Mouse (Mus musculus): ENCODE results near the gene Zfp61.

Gene Zfp61

GRCm38 (mm10) chr7:24300771-24301282 lies at the start of gene Zfp61:
Gene Zfp61 (minus strand): TSS chr7:24301232.
- peak; percentile 87 for DNase-seq (ENCODE audit: low read depth)

DNA sequence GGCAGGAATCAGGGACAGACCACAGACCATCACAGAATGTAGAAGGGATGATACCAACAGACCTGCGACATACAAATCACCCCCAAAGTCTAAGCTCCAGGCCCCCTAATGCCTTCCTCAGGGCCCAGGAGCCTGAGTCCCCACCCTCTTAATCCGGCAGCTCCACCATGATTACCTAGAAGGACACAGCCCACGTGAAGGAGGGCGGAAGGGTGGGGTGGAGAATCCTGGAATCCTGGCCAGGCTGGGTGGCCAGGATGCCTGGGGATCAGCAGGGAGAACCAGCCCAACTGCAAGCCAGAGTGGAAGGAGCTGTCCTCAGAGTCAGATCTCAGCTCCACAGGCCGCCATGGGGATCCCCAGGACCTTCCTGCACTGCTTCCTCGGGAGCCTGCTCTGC lies 47.9 kb upstream of the Zfp61 start, which contains the start of gene Lypd5:
Lypd5 (plus strand) TSS at position 301 of the 400 bp plus-strand sequence.
- no peak for DNase-seq (ENCODE audit: low read depth)

DNA sequence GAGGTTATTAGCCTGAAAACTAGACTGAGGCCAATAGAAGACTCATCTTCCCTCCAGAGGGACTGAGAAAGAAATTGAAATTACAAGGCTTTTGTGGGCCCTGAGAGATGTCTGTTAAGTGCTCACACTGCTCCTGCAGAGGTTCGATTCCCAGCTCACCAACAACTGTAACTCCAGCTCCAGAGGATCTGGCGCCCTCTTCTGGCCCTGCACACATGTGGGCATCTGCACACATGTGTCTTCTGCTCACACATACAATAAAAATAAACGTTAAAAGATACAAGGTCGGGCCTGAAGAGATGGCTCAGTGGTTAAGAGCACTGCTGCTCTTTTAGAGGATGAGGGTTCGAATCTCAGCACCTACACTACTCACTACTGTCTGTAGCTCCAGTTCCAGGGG lies 45.4 kb upstream of the Zfp61 start:
- no peak for DNase-seq (ENCODE audit: low read depth)

DNA sequence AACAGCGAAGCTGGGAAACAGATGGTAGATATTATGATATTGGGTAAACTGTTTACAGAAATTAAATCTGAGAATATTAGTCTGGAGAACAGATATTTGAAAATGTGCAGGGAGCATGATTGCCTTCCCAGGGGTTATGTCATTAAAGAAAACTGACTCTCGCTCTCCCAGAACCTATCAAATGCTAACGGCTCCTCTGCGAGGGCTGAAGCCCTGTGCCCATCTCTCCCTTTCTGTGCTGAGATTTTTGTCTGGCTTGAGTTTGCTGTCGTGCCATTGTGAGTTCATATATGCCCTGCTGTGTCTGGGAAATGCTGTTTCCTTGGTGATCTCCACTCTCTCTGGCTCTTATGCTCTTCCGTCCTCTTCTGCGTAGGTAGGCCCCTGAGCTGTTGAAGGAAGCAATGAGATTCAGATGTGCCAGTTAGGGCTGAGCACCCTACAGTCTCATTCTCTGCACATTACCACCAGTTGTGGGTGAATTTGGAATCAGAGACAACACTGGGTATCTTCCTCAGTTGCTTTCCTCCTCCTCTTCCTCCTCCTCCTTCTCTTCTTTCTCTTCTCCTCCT lies 42.8 kb upstream of the Zfp61 start:
- no peak for DNase-seq (ENCODE audit: low read depth)

DNA sequence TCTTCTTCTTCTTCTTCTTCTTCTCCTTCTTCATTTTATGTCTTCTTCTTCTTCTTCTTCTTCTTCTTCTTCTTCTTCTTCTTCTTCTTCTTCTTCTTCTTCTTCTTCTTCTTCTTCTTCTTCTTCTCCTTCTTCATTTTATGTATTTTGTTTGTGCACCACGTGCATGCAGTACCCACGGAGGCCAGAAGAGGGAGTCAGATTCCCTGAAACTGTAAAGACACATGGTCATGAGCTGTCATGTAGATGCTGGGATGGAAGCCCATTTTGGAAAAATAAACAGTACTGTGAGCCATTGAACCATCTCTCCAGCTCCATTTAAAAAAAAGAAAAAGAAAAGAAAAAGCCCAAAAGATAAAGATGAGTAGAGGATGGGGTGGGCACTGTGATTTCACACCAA lies 37.2 kb upstream of the Zfp61 start:
- DNase-seq (ENCODE audit: low read depth): peak; percentile 57

DNA sequence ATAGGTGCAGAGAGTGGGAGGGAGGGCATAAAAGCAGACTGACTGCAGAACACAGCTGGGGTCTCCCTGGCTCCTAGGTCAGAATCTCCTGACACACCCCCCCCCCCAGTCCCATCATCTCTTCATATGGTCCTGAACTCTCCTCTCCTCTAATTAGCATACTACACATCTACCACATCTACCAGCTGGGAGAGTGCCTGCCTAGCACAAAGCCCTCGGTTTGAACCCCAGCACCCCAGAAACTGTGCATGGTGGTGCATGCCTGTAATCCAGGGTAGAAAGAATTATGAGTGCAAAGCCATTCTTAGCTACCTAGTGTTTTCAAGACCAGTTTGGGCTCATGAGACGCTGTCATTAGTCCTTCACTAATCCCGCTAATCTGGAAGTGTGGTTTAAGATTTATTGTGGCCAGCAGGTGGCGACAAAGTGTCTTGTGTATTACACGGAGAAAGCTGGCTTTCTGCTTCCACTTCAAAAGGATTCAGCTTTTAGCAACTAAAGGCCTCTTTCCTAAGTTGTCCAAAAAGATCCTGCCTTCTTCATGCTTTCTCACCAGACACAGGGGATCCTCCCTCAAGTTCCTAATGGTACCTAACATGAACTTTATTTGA lies 34.8 kb upstream of the Zfp61 start:
- DNase-seq (ENCODE audit: low read depth): peak; percentile 91

DNA sequence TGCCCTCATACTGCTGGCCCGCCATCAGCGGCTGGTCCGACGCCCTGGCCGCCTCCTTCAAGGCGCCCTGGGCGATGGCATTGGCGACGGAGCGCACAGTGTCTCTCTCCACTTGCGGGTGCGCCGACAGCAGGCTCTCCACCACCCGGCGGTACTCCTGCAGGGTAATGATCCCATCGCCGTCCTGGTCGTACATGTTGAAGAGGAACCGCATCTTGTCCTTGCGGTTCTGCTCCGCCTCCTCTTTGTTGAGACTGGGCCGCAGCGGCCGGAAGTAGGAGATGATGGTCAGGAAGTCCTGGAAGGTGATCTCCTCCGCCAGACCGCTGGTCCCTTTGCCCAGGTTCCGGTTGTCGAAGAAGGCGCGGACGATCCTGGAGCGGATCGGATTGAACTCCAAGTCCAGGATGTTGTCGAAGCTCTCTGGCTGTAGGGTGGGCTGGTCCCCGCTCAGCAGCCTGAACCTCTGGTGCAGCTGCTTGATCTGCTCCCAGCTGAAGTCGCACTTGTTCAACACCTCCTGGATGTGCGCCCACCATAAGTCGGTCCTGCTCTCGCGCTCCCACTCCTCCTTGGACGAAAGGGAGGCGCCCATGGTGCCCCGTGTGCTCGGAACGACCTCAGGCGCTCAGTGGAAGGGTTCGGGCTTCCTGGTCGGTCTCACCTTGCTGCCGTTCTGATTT lies 32.4 kb upstream of the Zfp61 start, which contains the start of gene Tescl:
Tescl (minus strand) TSS at position 633 of the 683 bp plus-strand sequence.
- no peak for DNase-seq (ENCODE audit: low read depth)

- DNase-seq (ENCODE audit: low read depth): no peak
Measured at GRCm38 (mm10) chr7:24327281-24327975, 26.4 kb upstream of the Zfp61 start.

DNA sequence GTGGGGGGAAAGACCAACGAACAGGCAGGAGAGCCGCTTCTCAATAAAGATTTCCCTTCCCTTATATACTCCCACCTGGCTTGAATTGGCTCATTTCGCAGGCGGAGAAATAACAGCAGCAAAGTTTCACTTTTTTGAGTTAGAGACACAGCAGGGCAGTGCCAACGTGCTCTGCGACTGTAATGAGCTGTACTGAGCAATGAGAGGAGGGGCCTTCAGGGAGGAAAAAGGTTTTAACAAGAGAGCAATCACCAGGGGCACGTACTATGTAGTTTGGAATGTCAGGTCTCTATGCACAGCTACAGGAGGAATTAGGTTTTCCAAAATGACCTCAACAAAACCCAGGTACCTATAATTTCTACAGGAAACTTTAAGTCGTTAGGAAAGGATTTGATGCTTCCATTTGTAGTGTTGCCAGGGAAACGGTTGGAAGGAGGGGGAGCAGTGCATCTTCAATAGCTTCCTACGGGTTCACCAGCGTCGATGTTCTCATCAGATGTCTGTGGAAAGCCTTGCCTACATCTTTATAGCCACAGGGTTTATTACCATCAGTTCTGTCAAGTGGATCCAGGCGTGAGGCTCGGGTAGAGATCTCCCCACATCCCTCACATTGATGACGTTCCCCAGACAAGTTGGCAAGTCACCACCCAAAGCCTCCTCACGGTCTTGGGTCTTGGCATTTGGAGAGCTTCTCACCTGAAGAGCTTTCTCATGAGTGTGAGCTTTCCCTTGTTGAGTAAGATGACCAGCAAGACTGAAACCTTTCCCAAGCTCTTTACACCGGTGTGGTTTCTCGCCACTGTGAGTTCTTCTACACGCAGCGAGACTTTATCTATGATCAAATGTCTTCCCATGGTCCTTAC lies 25.5 kb upstream of the Zfp61 start:
- DNase-seq (ENCODE audit: low read depth): no peak

DNA sequence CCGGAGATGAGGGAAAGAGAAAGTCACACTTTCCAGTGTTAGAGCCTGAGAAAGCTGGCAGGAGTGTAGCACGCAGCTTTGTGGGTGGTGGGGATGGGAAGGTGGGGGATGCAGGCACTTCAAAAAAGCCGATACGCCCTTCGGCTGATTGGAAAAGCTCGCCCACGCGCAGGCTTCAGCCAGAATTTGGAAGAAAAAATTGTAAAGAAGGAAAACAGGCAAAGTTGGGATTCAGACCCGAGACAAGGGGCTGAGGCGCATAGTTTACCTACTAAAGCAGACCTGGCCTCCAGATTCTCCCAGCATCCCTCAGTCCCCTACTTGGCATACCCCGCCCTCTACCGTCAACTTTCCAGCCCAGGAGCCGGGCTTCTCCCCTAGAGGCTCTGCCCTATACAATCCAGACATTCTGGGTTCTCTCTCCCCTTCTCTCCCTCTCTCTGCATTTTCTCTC lies 24.7 kb upstream of the Zfp61 start:
- no peak for DNase-seq (ENCODE audit: low read depth)

GRCm38 (mm10) chr7:24325197-24325596 lies 24.2 kb upstream of the Zfp61 start:
- DNase-seq (ENCODE audit: low read depth): peak; percentile 36

DNA sequence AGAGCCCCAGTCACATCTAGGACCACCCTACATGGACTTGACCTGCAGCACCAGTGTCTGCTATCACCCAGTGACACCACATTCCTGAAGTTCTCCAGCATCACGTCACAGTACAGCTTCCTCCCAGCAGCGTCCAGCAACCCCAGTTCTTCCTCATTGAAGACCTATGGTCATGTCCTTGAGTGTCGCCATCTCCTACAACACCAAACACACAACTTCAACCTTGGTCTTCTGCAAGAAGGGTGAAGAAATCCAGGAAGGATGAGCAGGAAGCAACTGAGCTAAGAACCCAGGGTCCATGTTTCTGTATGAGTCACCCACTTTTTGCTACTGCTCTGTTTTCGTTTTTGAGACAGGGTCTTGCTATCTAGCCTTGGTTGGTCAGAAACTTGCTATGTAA lies 21.6 kb upstream of the Zfp61 start:
- no peak for DNase-seq (ENCODE audit: low read depth)

GRCm38 (mm10) chr7:24318942-24319341 lies 17.9 kb upstream of the Zfp61 start:
- no peak for DNase-seq (ENCODE audit: low read depth)

- peak; percentile 95 for DNase-seq (ENCODE audit: low read depth)
Measured at GRCm38 (mm10) chr7:24316567-24317092, 15.6 kb upstream of the Zfp61 start, which contains the start of gene Zfp94. Gene Zfp94 (minus strand): TSS chr7:24316666.

DNA sequence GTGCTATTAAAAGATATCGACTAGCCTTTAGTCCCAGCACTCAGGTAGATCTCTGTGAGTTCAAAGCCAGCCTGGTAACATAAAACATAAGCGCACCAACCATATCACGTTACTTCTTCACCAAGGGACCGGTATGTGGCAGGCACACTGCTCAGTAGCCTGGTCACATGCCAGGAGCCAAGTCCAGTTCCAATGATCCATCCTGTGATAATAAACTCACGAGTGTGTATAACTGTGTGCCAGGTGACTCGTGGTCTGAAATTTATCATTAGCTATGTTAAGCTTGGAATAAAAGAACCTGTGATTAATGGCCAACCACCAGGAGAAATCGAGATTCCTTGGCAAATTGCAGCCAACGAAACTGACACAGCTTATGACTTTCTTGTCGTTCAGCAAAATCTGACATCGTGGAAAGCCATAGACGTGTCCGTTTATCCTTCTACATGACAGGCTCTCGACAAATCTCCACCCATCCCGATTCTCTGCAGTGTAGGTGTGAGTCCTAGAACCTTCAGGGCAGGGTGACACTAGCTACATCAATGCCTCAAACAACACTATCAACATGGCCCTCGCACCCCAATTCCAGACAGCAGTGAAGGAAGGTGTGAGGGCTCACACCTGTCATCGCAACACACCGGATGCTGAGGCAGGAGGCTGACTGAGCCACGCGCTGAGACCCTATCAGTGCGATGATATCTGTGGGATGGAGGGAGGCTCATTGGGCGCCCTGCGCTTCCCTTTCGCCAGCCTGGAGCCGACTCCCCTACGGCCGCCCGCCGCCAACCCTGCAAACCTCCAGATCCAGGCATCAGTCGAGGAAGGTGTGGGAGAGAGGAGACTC lies 14.9 kb upstream of the Zfp61 start:
- DNase-seq (ENCODE audit: low read depth): peak; percentile 25

- DNase-seq (ENCODE audit: low read depth): peak; percentile 36
Measured at GRCm38 (mm10) chr7:24299823-24300481, 1.1 kb downstream of the Zfp61 start.

DNA sequence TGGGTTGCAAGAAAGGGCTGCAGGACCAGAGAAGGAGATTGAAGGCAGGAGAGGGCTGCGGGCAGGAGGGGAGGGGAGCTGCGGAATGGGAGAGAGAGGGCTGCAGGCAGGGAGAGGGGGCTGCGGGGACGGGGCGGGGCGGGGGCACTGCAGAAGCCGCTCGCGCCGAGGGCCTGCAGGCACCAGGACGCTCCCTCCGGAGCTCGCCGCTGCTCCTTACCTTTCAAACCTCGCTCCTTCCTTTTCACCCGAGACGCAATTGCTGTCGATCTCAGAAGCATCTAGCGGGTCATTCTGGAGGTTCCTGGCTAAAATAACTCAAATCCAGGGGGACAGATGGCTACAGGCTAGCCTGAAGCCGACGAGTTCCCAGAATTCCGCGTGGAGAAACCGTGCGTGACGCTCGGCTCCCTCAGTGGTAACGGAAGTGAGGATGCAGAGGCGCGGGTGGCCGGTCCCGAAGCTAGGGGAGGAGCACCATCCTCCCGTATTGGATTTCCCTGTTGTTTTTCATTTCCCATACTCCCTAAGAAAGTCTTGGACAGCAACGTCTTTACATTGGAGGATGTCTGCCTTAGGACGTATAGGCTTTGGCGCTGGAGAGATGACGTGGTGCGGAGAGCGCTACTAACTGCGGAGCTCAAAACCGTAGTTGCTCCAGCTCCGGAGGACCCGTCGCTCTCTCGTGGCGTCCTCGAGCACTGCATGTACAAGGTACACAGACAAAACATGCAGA lies 1.9 kb downstream of the Zfp61 start:
- peak; percentile 94 for DNase-seq (ENCODE audit: low read depth)

DNA sequence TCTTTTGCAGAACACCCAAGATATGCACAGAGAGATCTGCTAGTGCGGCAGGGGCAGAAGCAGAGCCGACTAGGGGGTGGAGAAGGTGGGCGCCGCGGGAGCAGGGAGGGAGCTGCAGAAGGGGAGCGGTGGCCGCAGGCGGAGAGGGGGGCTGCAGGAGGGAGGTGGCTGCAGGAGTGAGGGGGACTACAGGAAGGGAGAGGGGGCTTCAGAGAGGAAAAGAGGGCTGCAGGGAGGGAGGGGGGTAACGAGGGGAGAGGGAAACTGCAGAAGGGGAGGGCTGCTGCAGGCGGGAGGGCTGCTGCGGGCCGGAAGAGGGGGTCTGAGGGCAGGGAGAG lies 2.4 kb downstream of the Zfp61 start:
- DNase-seq (ENCODE audit: low read depth): no peak
